Mouse (Mus musculus) lung, embryonic 14.5 days (tissue): ENCODE results near the gene Pafah1b2. TPM values are rescaled to one million over a fixed set of nuclear protein-coding genes. Genes with fewer than 3 reads are reported as not detected.
A peak's percentile ranks its signal among the peaks of the same experiment; 100 is the strongest.

Experiments used
- ATAC-seq: fragments of 200-750 bp; cut with Nextera tagmentation; 2 replicates; pipeline ENCODE4 v1.8.0; 2017; ENCODE audit warnings: mild to moderate bottlenecking, moderate TSS enrichment, moderate library complexity; ENCODE audit not compliant: insufficient read depth
- DNase-seq: peaks from one replicate; pipeline ENCODE4 v3.0.0-alpha.2; 2015
- H3K27ac ChIP-seq: fragments of 300-500 bp; sonication (generic); 2 replicates; pipeline ENCODE4 v1.5.1; 2014; ENCODE audit warnings: low read depth, mild to moderate bottlenecking, moderate library complexity
- H3K27me3 ChIP-seq: fragments of 300-500 bp; sonication (generic); 2 replicates; pipeline ENCODE4 v1.6.1; 2014; ENCODE audit warnings: low read length, control low read depth; ENCODE audit not compliant: insufficient read depth
- H3K36me3 ChIP-seq: fragments of 300-500 bp; sonication (generic); 2 replicates; pipeline ENCODE4 v1.6.1; 2014; ENCODE audit warnings: control low read depth; ENCODE audit not compliant: insufficient read depth
- H3K4me1 ChIP-seq: fragments of 300-500 bp; sonication (generic); 2 replicates; pipeline ENCODE4 v1.6.1; 2014; ENCODE audit warnings: antibody characterized with exemption, control low read depth; ENCODE audit not compliant: insufficient read depth
- H3K4me2 ChIP-seq: fragments of 300-500 bp; sonication (generic); 2 replicates; pipeline ENCODE4 v1.6.1; 2014; ENCODE audit warnings: mild to moderate bottlenecking
- H3K4me3 ChIP-seq: fragments of 300-500 bp; sonication (generic); 2 replicates; pipeline ENCODE4 v1.5.1; 2014; ENCODE audit warnings: low read depth, low read length
- H3K9ac ChIP-seq: fragments of 300-500 bp; sonication (generic); 2 replicates; pipeline ENCODE4 v1.6.1; 2014
- H3K9me3 ChIP-seq: fragments of 300-500 bp; sonication (generic); 2 replicates; pipeline ENCODE4 v1.6.1; 2016; ENCODE audit warnings: low read depth, low read length, control low read depth
- CTCF ChIP-seq: IDR thresholded peaks from 2 replicates; pipeline ENCODE4 v1.5.1; 2016; ENCODE audit warnings: antibody characterized with exemption, low read depth
- WGBS: fragments of 180-500 bp; shearing (Covaris S2); extraction: QIAGEN DNeasy Blood & Tissue Kit; methylation state at CpG from one replicate; pipeline ENCODE4 v1.1.7; 2014; 5-methylcytosine and 5-hydroxymethylcytosine counted together
- polyA plus RNA-seq: library from polyadenylated mRNA; unstranded; fragments of >200 nt; fragmentation: Nextera tagmentation; extraction: Ambion mirVana; gene quantifications from 2 replicates; pipeline ENCODE4 v1.2.1, GENCODE M21; 2014

Gene Pafah1b2
- polyA plus RNA-seq, 1 experiment from 2014 or later, result 179 TPM

- no peak for TF ChIP-seq CTCF
- no peak for DNase-seq
- Histone ChIP-seq H3K9ac (no peak overlapping the region), H3K27ac (no peak overlapping the region), H3K9me3 (no peaks in the 10 kb centered on the region), H3K4me3 (no peak overlapping the region), H3K27me3 (no peaks in the 10 kb centered on the region), H3K4me2 (no peak overlapping the region), H3K4me1 (0 out of 2 replicates have a peak, but pooled peaks cover 3% of the 10 kb centered on the region), H3K36me3 (peaks cover 30% of the 10 kb centered on the region)
- no peak for ATAC-seq
- 80% methylated on average over 7 of the region's 7 CpGs for WGBS
Observed at GRCm38 (mm10) chr9:45959661-45960060, 52.8 kb downstream of the Pafah1b2 start.

- ATAC-seq (no peak), DNase-seq (no peak)
- TF ChIP-seq CTCF, result no peak
- H3K27me3 ChIP-seq, result no peaks in the 10 kb centered on the region
- H3K9ac ChIP-seq, result no peak overlapping the region
- H3K4me3 ChIP-seq, result no peak overlapping the region
- H3K36me3 ChIP-seq, result peaks cover 22% of the 10 kb centered on the region
- peaks cover 5% of the 10 kb centered on the region; the same call in 1 of the 2 replicates for H3K4me1 ChIP-seq
- no peaks in the 10 kb centered on the region for H3K9me3 ChIP-seq
- WGBS, result 48% methylated on average over 4 of the region's 4 CpGs
- H3K4me2 ChIP-seq, result no peak overlapping the region
- H3K27ac ChIP-seq, result peak overlapping the region; percentile 21; the same call in 1 of the 2 replicates
Observed at GRCm38 (mm10) chr9:45958851-45959250, 53.6 kb downstream of the Pafah1b2 start.

- DNase-seq, result peak; percentile 51
- ATAC-seq, result no peak
- no peak overlapping the region for H3K4me3 ChIP-seq
- H3K9ac ChIP-seq, result no peak overlapping the region
- peak overlapping the region; percentile 24; the same call in 1 of the 2 replicates for H3K27ac ChIP-seq
- no peak overlapping the region for H3K4me2 ChIP-seq
- peaks cover 6% of the 10 kb centered on the region; the same call in 1 of the 2 replicates for H3K4me1 ChIP-seq
- no peaks in the 10 kb centered on the region for H3K9me3 ChIP-seq
- no peaks in the 10 kb centered on the region for H3K27me3 ChIP-seq
- WGBS, result 57% methylated on average over 7 of the region's 7 CpGs
- TF ChIP-seq CTCF, result no peak
- peaks cover 15% of the 10 kb centered on the region for H3K36me3 ChIP-seq
Observed at GRCm38 (mm10) chr9:45958023-45958670, 54.3 kb downstream of the Pafah1b2 start.

- peak; percentile 96 for ATAC-seq
- Histone ChIP-seq H3K4me3 (peak within 1 kb of the TSS; percentile 93), H3K27me3 (no peaks in the 10 kb centered on the region), H3K9ac (peak within 1 kb of the TSS; percentile 90), H3K4me2 (peak within 1 kb of the TSS; percentile 65), H3K36me3 (peaks cover 19% of the 10 kb centered on the region), H3K27ac (peak within 1 kb of the TSS; percentile 90), H3K9me3 (no peaks in the 10 kb centered on the region), H3K4me1 (peaks cover 6% of the 10 kb centered on the region; the same call in 1 of the 2 replicates)
- under 1% methylated on average over 46 of the region's 48 CpGs for WGBS
- DNase-seq, result peak; percentile 97
- TF ChIP-seq CTCF, result no peak
Observed at GRCm38 (mm10) chr9:45955107-45955963, 57.2 kb downstream of the Pafah1b2 start, which contains the start of gene Sidt2. Sidt2 (minus strand) TSS chr9:45955258.

GRCm38 (mm10) chr9:45954294-45955106 lies 58.0 kb downstream of the Pafah1b2 start:
- H3K4me1 ChIP-seq, result peaks cover 6% of the 10 kb centered on the region; the same call in 1 of the 2 replicates
- peaks cover 27% of the 10 kb centered on the region for H3K36me3 ChIP-seq
- H3K27me3 ChIP-seq, result no peaks in the 10 kb centered on the region
- H3K4me3 ChIP-seq, result peak overlapping the region; percentile 93
- ATAC-seq (peak; percentile 50), DNase-seq (peak; percentile 55)
- no peak for TF ChIP-seq CTCF
- H3K9me3 ChIP-seq, result no peaks in the 10 kb centered on the region
- peak overlapping the region; percentile 65 for H3K4me2 ChIP-seq
- under 1% methylated on average over 60 of the region's 63 CpGs for WGBS
- peak overlapping the region; percentile 90 for H3K9ac ChIP-seq
- peak overlapping the region; percentile 90 for H3K27ac ChIP-seq

- H3K27ac ChIP-seq, result peak overlapping the region; percentile 90; the same call in 1 of the 2 replicates
- peak overlapping the region; percentile 65 for H3K4me2 ChIP-seq
- 46% methylated on average over 13 of the region's 13 CpGs for WGBS
- TF ChIP-seq CTCF, result no peak
- H3K4me3 ChIP-seq, result peak overlapping the region; percentile 93
- peaks cover 3% of the 10 kb centered on the region; the same call in 1 of the 2 replicates for H3K4me1 ChIP-seq
- H3K36me3 ChIP-seq, result peaks cover 34% of the 10 kb centered on the region
- peak overlapping the region; percentile 90 for H3K9ac ChIP-seq
- no peaks in the 10 kb centered on the region for H3K9me3 ChIP-seq
- ATAC-seq, result no peak
- H3K27me3 ChIP-seq, result no peaks in the 10 kb centered on the region
- no peak for DNase-seq
Observed at GRCm38 (mm10) chr9:45953511-45954293, 58.8 kb downstream of the Pafah1b2 start.
